Mouse (Mus musculus) hindbrain, embryonic 15.5 days (tissue): ENCODE measurements at regions not wholly inside any gene's neighbourhood (a gene's known extent, or its start where the extent isn't known, plus 50 kb on each side); places are given as distances from the start of the nearest gene placed in this dataset.
"Not testable (repeated sequence)": the region's sequence is repeated elsewhere in the genome, so short reads cannot be mapped to it uniquely, and the experiment has no call there.

Experiments
- ATAC-seq: fragments of 200-750 bp; cut with Nextera tagmentation; 2 replicates; pipeline ENCODE4 v1.8.0; 2017; ENCODE audit warnings: low read depth, moderate number of reproducible peaks, moderate TSS enrichment; ENCODE audit not compliant: low FRiP score
- H3K27ac ChIP-seq: fragments of 300-500 bp; sonication (generic); replicated peaks from 2 replicates; pipeline ENCODE4 v1.5.1; 2015; ENCODE audit warnings: mild to moderate bottlenecking, inconsistent platforms
- H3K27me3 ChIP-seq: fragments of 300-500 bp; sonication (generic); 2 replicates; pipeline ENCODE4 v1.6.1; 2015; ENCODE audit warnings: control low read depth, inconsistent platforms
- H3K36me3 ChIP-seq: fragments of 300-500 bp; sonication (generic); 2 replicates; pipeline ENCODE4 v1.6.1; 2015; ENCODE audit warnings: control low read depth, inconsistent platforms
- H3K4me1 ChIP-seq: fragments of 300-500 bp; sonication (generic); replicated peaks from 2 replicates; pipeline ENCODE4 v1.6.1; 2015; ENCODE audit warnings: control low read depth, inconsistent platforms
- H3K4me2 ChIP-seq: fragments of 300-500 bp; sonication (generic); 2 replicates; pipeline ENCODE4 v1.6.1; 2015; ENCODE audit warnings: moderate library complexity, mild to moderate bottlenecking, inconsistent platforms
- H3K4me3 ChIP-seq: fragments of 300-500 bp; sonication (generic); 2 replicates; pipeline ENCODE4 v1.5.1; 2015; ENCODE audit warnings: mild to moderate bottlenecking, inconsistent platforms
- H3K9ac ChIP-seq: fragments of 300-500 bp; sonication (generic); 2 replicates; pipeline ENCODE4 v1.6.1; 2015; ENCODE audit warnings: inconsistent platforms
- H3K9me3 ChIP-seq: fragments of 300-500 bp; sonication (generic); 2 replicates; pipeline ENCODE4 v1.6.1; 2016; ENCODE audit warnings: control low read depth, inconsistent platforms
- WGBS: fragments of 180-500 bp; shearing (Covaris S2); methylation state at CpG from one replicate; pipeline ENCODE4 v1.1.7; 2015; 5-methylcytosine and 5-hydroxymethylcytosine counted together

GRCm38 (mm10) chr2:10658317-10658716 is 288.0 kb downstream of the Sfmbt2 start:
- Histone ChIP-seq H3K36me3 (no peaks in the 10 kb centered on the region), H3K4me2 (no peak overlapping the region), H3K9ac (no peak overlapping the region), H3K9me3 (no peaks in the 10 kb centered on the region), H3K27ac (no peak overlapping the region), H3K4me1 (no peaks in the 10 kb centered on the region), H3K27me3 (no peaks in the 10 kb centered on the region), H3K4me3 (no peak overlapping the region)
- WGBS: 78% methylated on average over 4 of the region's 4 CpGs
- ATAC-seq: no peak

DNA sequence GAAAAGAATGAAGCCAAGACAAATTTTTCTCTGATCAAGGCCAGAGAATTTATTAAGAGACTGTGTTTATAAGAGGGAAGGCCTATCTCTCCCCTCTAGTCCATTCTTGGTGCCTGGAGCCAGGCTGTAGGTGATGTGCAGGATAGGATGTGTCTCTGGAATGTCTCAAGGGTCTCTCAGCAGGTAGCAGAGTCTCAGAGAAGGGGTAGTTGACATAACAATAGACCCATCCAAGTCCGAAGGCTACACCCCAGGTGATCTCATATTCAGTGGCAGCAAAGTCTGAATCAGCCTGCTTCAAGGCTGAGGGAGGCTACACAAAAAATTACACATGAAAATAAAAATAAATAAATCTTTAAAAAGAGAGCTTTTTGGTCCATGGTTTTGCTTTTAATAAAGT is 297.6 kb downstream of the Sfmbt2 start:
- not testable (repeated sequence) for H3K4me3 ChIP-seq, H3K4me2 ChIP-seq, H3K27ac ChIP-seq, H3K9ac ChIP-seq, H3K9me3 ChIP-seq, ATAC-seq, H3K27me3 ChIP-seq, H3K36me3 ChIP-seq
- peaks cover 13% of the 10 kb centered on the region for H3K4me1 ChIP-seq
- 22% methylated on average over 1 of the region's 1 CpGs for WGBS

GRCm38 (mm10) chr2:10670423-10671298 is 300.4 kb downstream of the Sfmbt2 start:
- no peaks in the 10 kb centered on the region for H3K9me3 ChIP-seq
- 0 out of 2 replicates have a peak overlapping the region, but pooled peaks have one; percentile 3 for H3K4me3 ChIP-seq
- 17% methylated on average over 7 of the region's 7 CpGs for WGBS
- H3K36me3 ChIP-seq: no peaks in the 10 kb centered on the region
- H3K4me2 ChIP-seq: peak overlapping the region; percentile 39
- peak; percentile 68; the same call in 1 of the 2 replicates for ATAC-seq
- no peak overlapping the region for H3K9ac ChIP-seq
- peaks cover 13% of the 10 kb centered on the region for H3K4me1 ChIP-seq
- no peak overlapping the region for H3K27ac ChIP-seq
- no peaks in the 10 kb centered on the region for H3K27me3 ChIP-seq

DNA sequence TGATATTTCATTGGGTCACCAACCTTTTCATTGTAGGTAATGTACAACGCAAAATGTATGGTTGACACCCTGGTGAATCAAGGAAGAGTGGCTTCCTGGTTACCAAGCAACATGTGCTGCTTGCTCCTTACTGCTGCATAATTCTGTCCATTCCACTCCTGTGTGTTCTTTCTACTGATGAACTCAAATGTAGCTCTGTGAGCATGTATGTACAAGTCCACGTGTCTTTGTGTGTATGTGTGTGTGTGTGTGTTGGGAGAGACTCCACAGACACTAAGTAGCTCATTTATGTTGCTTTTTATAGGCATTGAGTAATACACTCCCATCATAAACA is 301.0 kb downstream of the Sfmbt2 start:
- Histone ChIP-seq H3K4me1 (peaks cover 13% of the 10 kb centered on the region), H3K4me3 (0 out of 2 replicates have a peak overlapping the region, but pooled peaks have one; percentile 3), H3K36me3 (no peaks in the 10 kb centered on the region), H3K4me2 (peak overlapping the region; percentile 39), H3K27me3 (no peaks in the 10 kb centered on the region), H3K27ac (no peak overlapping the region), H3K9me3 (no peaks in the 10 kb centered on the region), H3K9ac (no peak overlapping the region)
- 29% methylated on average over 2 of the region's 2 CpGs for WGBS
- ATAC-seq: peak; percentile 65

GRCm38 (mm10) chr2:10672196-10672595 is 301.9 kb downstream of the Sfmbt2 start:
- Histone ChIP-seq H3K36me3 (no peaks in the 10 kb centered on the region), H3K27me3 (no peaks in the 10 kb centered on the region), H3K4me2 (no peak overlapping the region), H3K4me3 (no peak overlapping the region), H3K27ac (no peak overlapping the region), H3K9ac (no peak overlapping the region), H3K4me1 (peaks cover 13% of the 10 kb centered on the region), H3K9me3 (no peaks in the 10 kb centered on the region)
- 77% methylated on average over 4 of the region's 4 CpGs for WGBS
- ATAC-seq: no peak

- Histone ChIP-seq H3K27ac (no peak overlapping the region), H3K36me3 (no peaks in the 10 kb centered on the region), H3K4me2 (no peak overlapping the region), H3K9me3 (no peaks in the 10 kb centered on the region), H3K27me3 (no peaks in the 10 kb centered on the region), H3K4me3 (no peak overlapping the region), H3K4me1 (peaks cover 13% of the 10 kb centered on the region), H3K9ac (no peak overlapping the region)
- ATAC-seq: no peak
- 65% methylated on average over 6 of the region's 6 CpGs for WGBS
Observed at GRCm38 (mm10) chr2:10674738-10675349, 304.5 kb downstream of the Sfmbt2 start.

DNA sequence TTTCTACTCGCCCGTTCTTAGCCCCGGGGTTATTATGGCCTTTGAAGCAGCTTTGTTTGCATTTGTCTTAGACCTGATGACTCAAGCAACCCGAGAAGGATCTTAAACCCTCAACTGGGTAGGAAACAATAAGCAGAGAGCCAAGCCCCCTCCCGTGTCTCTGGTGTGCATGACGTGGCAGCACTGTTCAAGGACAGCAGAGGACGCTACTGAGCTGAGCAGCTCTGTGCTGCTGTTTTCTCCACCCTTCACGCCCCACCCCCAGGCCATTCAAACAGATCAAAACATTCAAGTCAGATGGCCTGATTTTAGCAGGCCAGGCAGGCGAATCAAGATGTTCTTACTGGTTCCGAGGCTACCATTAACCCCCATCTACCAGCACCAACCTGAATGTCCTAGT is 331.1 kb downstream of the Sfmbt2 start:
- H3K9me3 ChIP-seq: no peaks in the 10 kb centered on the region
- H3K9ac ChIP-seq: no peak overlapping the region
- no peak for ATAC-seq
- 54% methylated on average over 10 of the region's 10 CpGs for WGBS
- H3K36me3 ChIP-seq: no peaks in the 10 kb centered on the region
- no peaks in the 10 kb centered on the region for H3K4me1 ChIP-seq
- no peak overlapping the region for H3K4me3 ChIP-seq
- no peaks in the 10 kb centered on the region for H3K27me3 ChIP-seq
- H3K27ac ChIP-seq: no peak overlapping the region
- no peak overlapping the region for H3K4me2 ChIP-seq

GRCm38 (mm10) chr2:10718366-10718765 is 348.1 kb downstream of the Sfmbt2 start:
- Histone ChIP-seq H3K4me1 (no peaks in the 10 kb centered on the region), H3K9ac (no peak overlapping the region), H3K27me3 (no peaks in the 10 kb centered on the region), H3K36me3 (no peaks in the 10 kb centered on the region), H3K9me3 (no peaks in the 10 kb centered on the region), H3K27ac (no peak overlapping the region), H3K4me2 (no peak overlapping the region), H3K4me3 (no peak overlapping the region)
- 74% methylated on average over 5 of the region's 5 CpGs for WGBS
- no peak for ATAC-seq

DNA sequence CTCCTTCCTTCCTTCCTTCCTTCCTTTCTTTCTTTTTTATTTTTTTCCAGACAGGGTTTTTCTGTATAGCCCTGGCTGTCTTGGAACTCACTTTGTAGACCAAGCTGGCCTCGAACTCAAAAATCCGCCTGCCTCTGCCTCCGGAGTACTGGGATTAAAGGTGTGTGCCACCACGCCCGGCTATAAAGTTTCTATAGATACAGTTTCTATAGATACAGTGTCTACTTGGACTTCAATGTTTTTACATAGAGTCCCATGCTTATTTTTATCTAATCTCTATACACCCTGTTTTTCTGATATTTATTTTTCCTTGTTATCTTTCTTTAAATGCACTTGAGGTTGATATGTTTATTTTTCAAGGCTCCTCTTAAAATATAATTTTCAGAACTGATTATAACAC is 364.0 kb downstream of the Sfmbt2 start:
- H3K4me3 ChIP-seq, ATAC-seq, H3K4me2 ChIP-seq, H3K36me3 ChIP-seq, H3K9ac ChIP-seq, H3K9me3 ChIP-seq, H3K27ac ChIP-seq, H3K27me3 ChIP-seq: not testable (repeated sequence)
- 93% methylated on average over 5 of the region's 5 CpGs for WGBS
- H3K4me1 ChIP-seq: peaks cover 15% of the 10 kb centered on the region

- Histone ChIP-seq H3K4me2 (peak overlapping the region; percentile 51), H3K36me3 (no peaks in the 10 kb centered on the region), H3K4me3 (peak overlapping the region; percentile 13), H3K27ac (peak overlapping the region; percentile 23), H3K9me3 (no peaks in the 10 kb centered on the region), H3K9ac (no peak overlapping the region), H3K27me3 (peaks cover 6% of the 10 kb centered on the region; the same call in 1 of the 2 replicates), H3K4me1 (peaks cover 15% of the 10 kb centered on the region)
- 7% methylated on average over 13 of the region's 13 CpGs for WGBS
- ATAC-seq: peak; percentile 83
Observed at GRCm38 (mm10) chr2:10736696-10737457, 366.6 kb downstream of the Sfmbt2 start.

GRCm38 (mm10) chr2:10737458-10737775 is 367.1 kb downstream of the Sfmbt2 start:
- Histone ChIP-seq H3K4me2 (peak overlapping the region; percentile 51), H3K27ac (peak overlapping the region; percentile 34), H3K36me3 (no peaks in the 10 kb centered on the region), H3K4me3 (peak overlapping the region; percentile 13), H3K9ac (no peak overlapping the region), H3K4me1 (peaks cover 15% of the 10 kb centered on the region), H3K27me3 (peaks cover 6% of the 10 kb centered on the region; the same call in 1 of the 2 replicates), H3K9me3 (no peaks in the 10 kb centered on the region)
- peak; percentile 95 for ATAC-seq
- WGBS: 21% methylated on average over 9 of the region's 9 CpGs

GRCm38 (mm10) chr2:10745127-10745526 is 374.8 kb downstream of the Sfmbt2 start:
- 84% methylated on average over 7 of the region's 7 CpGs for WGBS
- ATAC-seq: no peak
- Histone ChIP-seq H3K27ac (no peak overlapping the region), H3K4me3 (no peak overlapping the region), H3K9ac (no peak overlapping the region), H3K4me1 (no peaks in the 10 kb centered on the region), H3K36me3 (no peaks in the 10 kb centered on the region), H3K9me3 (no peaks in the 10 kb centered on the region), H3K27me3 (no peaks in the 10 kb centered on the region), H3K4me2 (no peak overlapping the region)
